Mouse (Mus musculus) hindbrain, embryonic 12.5 days (tissue): ENCODE measurements around the gene Olfr433. TPM values are rescaled to one million over a fixed set of nuclear protein-coding genes. Genes with fewer than 3 reads are reported as not detected.
"Not testable (repeated sequence)": the region's sequence is repeated elsewhere in the genome, so short reads cannot be mapped to it uniquely, and the experiment has no call there.

Experiments used
- ATAC-seq: fragments of 200-750 bp; cut with Nextera tagmentation; 2 replicates; pipeline ENCODE4 v1.8.0; 2017; ENCODE audit warnings: moderate TSS enrichment; ENCODE audit not compliant: low FRiP score
- H3K27ac ChIP-seq: fragments of 300-500 bp; sonication (generic); 2 replicates; pipeline ENCODE4 v1.5.1; 2016; ENCODE audit warnings: mild to moderate bottlenecking
- H3K27me3 ChIP-seq: fragments of 300-500 bp; sonication (generic); 2 replicates; pipeline ENCODE4 v1.6.1; 2016; ENCODE audit warnings: mild to moderate bottlenecking
- H3K36me3 ChIP-seq: fragments of 300-500 bp; sonication (generic); 2 replicates; pipeline ENCODE4 v1.6.1; 2016; ENCODE audit warnings: mild to moderate bottlenecking
- H3K4me1 ChIP-seq: fragments of 300-500 bp; sonication (generic); 2 replicates; pipeline ENCODE4 v1.6.1; 2016
- H3K4me2 ChIP-seq: fragments of 300-500 bp; sonication (generic); replicated peaks from 2 replicates; pipeline ENCODE4 v1.6.1; 2016; ENCODE audit warnings: mild to moderate bottlenecking
- H3K4me3 ChIP-seq: fragments of 300-500 bp; sonication (generic); 2 replicates; pipeline ENCODE4 v1.5.1; 2016; ENCODE audit warnings: mild to moderate bottlenecking
- H3K9ac ChIP-seq: fragments of 300-500 bp; sonication (generic); 2 replicates; pipeline ENCODE4 v1.6.1; 2016; ENCODE audit warnings: mild to moderate bottlenecking, moderate library complexity
- H3K9me3 ChIP-seq: fragments of 300-500 bp; sonication (generic); replicated peaks from 2 replicates; pipeline ENCODE4 v1.6.1; 2016; ENCODE audit warnings: mild to moderate bottlenecking
- WGBS: fragments of 180-500 bp; shearing (Covaris S2); methylation state at CpG from one replicate; pipeline ENCODE4 v1.1.7; 2016; 5-methylcytosine and 5-hydroxymethylcytosine counted together
- polyA plus RNA-seq: library from polyadenylated mRNA; unstranded; fragments of >200 nt; fragmentation: Nextera tagmentation; extraction: Ambion mirVana; gene quantifications from 2 replicates; pipeline ENCODE4 v1.2.1, GENCODE M21; 2016

Olfr433 gene
- polyA plus RNA-seq: not detected in 2 replicates

- Histone ChIP-seq H3K36me3 (no peaks in the 10 kb centered on the region), H3K4me2 (no peak within 1 kb of the TSS), H3K9ac (no peak within 1 kb of the TSS), H3K27me3 (no peaks in the 10 kb centered on the region), H3K4me3 (no peak within 1 kb of the TSS), H3K4me1 (no peaks in the 10 kb centered on the region), H3K27ac (no peak within 1 kb of the TSS), H3K9me3 (no peaks in the 10 kb centered on the region)
- no peak for ATAC-seq
- WGBS: 85% methylated on average over 7 of the region's 7 CpGs
Measured at GRCm38 (mm10) chr1:174040523-174041177, at the start of gene Olfr433. Gene Olfr433 (plus strand): TSS chr1:174040705.

GRCm38 (mm10) chr1:173995003-173995402 is 45.5 kb upstream of the Olfr433 start:
- H3K4me2 ChIP-seq: no peak overlapping the region
- no peak overlapping the region for H3K9ac ChIP-seq
- 89% methylated on average over 4 of the region's 4 CpGs for WGBS
- no peak for ATAC-seq
- H3K27ac ChIP-seq: no peak overlapping the region
- no peaks in the 10 kb centered on the region for H3K9me3 ChIP-seq
- no peaks in the 10 kb centered on the region for H3K36me3 ChIP-seq
- no peaks in the 10 kb centered on the region for H3K4me1 ChIP-seq
- no peak overlapping the region for H3K4me3 ChIP-seq
- no peaks in the 10 kb centered on the region for H3K27me3 ChIP-seq

- 83% methylated on average over 2 of the region's 3 CpGs for WGBS
- not testable (repeated sequence) for H3K4me2 ChIP-seq, H3K4me1 ChIP-seq, H3K9ac ChIP-seq, H3K36me3 ChIP-seq, ATAC-seq, H3K27me3 ChIP-seq, H3K4me3 ChIP-seq, H3K27ac ChIP-seq, H3K9me3 ChIP-seq
Measured at GRCm38 (mm10) chr1:174004352-174005109, 36.0 kb upstream of the Olfr433 start.

GRCm38 (mm10) chr1:174007050-174007449 is 33.5 kb upstream of the Olfr433 start:
- H3K4me1 ChIP-seq, H3K4me3 ChIP-seq, H3K9me3 ChIP-seq, H3K27ac ChIP-seq, H3K9ac ChIP-seq, H3K36me3 ChIP-seq, ATAC-seq, H3K27me3 ChIP-seq, H3K4me2 ChIP-seq: not testable (repeated sequence)

DNA sequence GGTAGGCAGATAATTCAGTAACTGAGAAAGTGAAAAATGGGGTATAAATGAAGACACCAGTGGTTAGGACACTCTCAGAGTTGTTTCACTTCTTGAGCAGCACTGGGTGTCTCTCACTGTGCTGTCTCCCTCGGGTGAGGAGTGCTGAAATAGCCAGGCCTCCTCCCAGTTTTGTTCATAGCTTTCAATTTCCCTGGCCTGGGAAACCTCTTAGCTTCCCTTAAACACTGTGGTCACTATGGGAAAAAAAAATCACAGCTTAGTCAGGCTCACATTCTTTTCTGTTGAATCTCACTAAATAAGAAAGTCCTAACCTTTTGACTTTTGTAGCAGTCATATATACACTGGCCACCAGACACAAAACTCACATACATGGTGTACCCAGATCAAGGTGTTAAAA is 8.8 kb upstream of the Olfr433 start, which contains the start of gene Ifi205:
TSS of gene Ifi205 (minus strand) at position 113 of the 400 bp plus-strand sequence.
- Histone ChIP-seq H3K9me3 (no peaks in the 10 kb centered on the region), H3K27ac (no peak within 1 kb of the TSS), H3K4me3 (no peak within 1 kb of the TSS), H3K4me2 (no peak within 1 kb of the TSS), H3K9ac (no peak within 1 kb of the TSS), H3K4me1 (no peaks in the 10 kb centered on the region), H3K36me3 (no peaks in the 10 kb centered on the region), H3K27me3 (no peaks in the 10 kb centered on the region)
- WGBS: 55% methylated on average over 1 of the region's 1 CpGs
- ATAC-seq: no peak

DNA sequence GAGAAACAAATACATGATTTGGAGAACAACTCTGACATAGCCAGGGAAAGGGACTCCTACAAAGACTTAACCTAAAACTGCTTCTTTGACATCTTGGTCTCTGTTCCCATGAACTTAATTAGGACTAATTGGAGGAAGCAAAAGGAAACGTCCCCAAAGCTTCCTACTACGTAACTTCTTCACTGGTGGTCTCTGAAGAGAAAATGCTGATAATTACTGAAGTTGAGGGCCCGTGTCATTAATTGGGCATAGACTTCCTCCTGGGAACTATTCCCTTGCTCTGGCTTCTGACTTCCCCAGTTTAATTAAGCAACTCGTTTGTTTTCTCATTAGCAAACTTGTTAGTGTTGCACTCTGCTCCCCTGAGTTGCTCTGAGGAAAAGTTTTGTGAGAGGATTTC is 4.7 kb upstream of the Olfr433 start:
- no peak for ATAC-seq
- H3K36me3 ChIP-seq: no peaks in the 10 kb centered on the region
- no peak overlapping the region for H3K9ac ChIP-seq
- no peak overlapping the region for H3K4me2 ChIP-seq
- H3K9me3 ChIP-seq: no peaks in the 10 kb centered on the region
- no peak overlapping the region for H3K27ac ChIP-seq
- no peaks in the 10 kb centered on the region for H3K4me1 ChIP-seq
- H3K27me3 ChIP-seq: no peaks in the 10 kb centered on the region
- 71% methylated on average over 4 of the region's 4 CpGs for WGBS
- no peak overlapping the region for H3K4me3 ChIP-seq

- Histone ChIP-seq H3K4me3 (no peak overlapping the region), H3K4me2 (no peak overlapping the region), H3K36me3 (no peaks in the 10 kb centered on the region), H3K9me3 (no peaks in the 10 kb centered on the region), H3K4me1 (no peaks in the 10 kb centered on the region), H3K27me3 (no peaks in the 10 kb centered on the region), H3K9ac (no peak overlapping the region), H3K27ac (no peak overlapping the region)
- ATAC-seq: no peak
- WGBS: 91% methylated on average over 3 of the region's 3 CpGs
Measured at GRCm38 (mm10) chr1:174038480-174038879, 2.0 kb upstream of the Olfr433 start.

- H3K27ac ChIP-seq, H3K27me3 ChIP-seq, ATAC-seq, H3K36me3 ChIP-seq, H3K9me3 ChIP-seq, H3K4me2 ChIP-seq, H3K9ac ChIP-seq, H3K4me3 ChIP-seq, H3K4me1 ChIP-seq: not testable (repeated sequence)
- 87% methylated on average over 12 of the region's 12 CpGs for WGBS
Measured at GRCm38 (mm10) chr1:174042091-174042884, 1.8 kb downstream of the Olfr433 start.

GRCm38 (mm10) chr1:174044431-174044830 is 3.9 kb downstream of the Olfr433 start:
- no peak for ATAC-seq
- Histone ChIP-seq H3K9ac (no peak overlapping the region), H3K4me2 (no peak overlapping the region), H3K9me3 (no peaks in the 10 kb centered on the region), H3K4me1 (no peaks in the 10 kb centered on the region), H3K27me3 (no peaks in the 10 kb centered on the region), H3K36me3 (no peaks in the 10 kb centered on the region), H3K27ac (no peak overlapping the region), H3K4me3 (no peak overlapping the region)
- 71% methylated on average over 2 of the region's 2 CpGs for WGBS

- H3K27me3 ChIP-seq, ATAC-seq, H3K36me3 ChIP-seq, H3K27ac ChIP-seq, H3K4me3 ChIP-seq, H3K9ac ChIP-seq, H3K4me2 ChIP-seq, H3K4me1 ChIP-seq, H3K9me3 ChIP-seq: not testable (repeated sequence)
- 83% methylated on average over 6 of the region's 6 CpGs for WGBS
Measured at GRCm38 (mm10) chr1:174048227-174048626, 7.7 kb downstream of the Olfr433 start.

DNA sequence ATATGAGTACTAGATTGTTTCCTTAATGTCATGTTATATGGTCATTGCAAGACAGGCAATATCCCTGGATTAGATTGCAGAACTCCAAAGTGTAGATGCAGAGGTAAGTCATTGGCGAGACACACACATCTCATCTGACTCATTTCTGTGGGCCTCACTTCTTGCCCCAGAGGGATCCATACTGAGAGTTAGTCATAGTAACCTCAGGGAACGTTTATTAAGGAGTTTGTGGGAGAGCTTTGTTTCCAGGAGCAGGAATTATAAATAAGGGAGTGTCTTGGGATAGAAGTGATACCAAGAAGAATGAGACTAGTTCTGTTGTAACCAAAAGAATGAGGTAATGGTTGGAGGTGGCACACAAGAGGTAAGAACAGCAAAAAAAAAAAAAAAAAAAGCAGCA is 8.4 kb downstream of the Olfr433 start, which contains the start of gene Olfr432:
TSS of gene Olfr432 (plus strand) at position 313 of the 400 bp plus-strand sequence.
- no peak for ATAC-seq
- WGBS: 83% methylated on average over 2 of the region's 2 CpGs
- Histone ChIP-seq H3K27ac (no peak within 1 kb of the TSS), H3K36me3 (no peaks in the 10 kb centered on the region), H3K27me3 (no peaks in the 10 kb centered on the region), H3K4me1 (no peaks in the 10 kb centered on the region), H3K9me3 (no peaks in the 10 kb centered on the region), H3K9ac (no peak within 1 kb of the TSS), H3K4me2 (no peak within 1 kb of the TSS), H3K4me3 (no peak within 1 kb of the TSS)

- not testable (repeated sequence) for H3K4me1 ChIP-seq, H3K27ac ChIP-seq, H3K36me3 ChIP-seq, ATAC-seq, H3K4me3 ChIP-seq, H3K27me3 ChIP-seq, H3K9ac ChIP-seq, H3K4me2 ChIP-seq, H3K9me3 ChIP-seq
- WGBS: 78% methylated on average over 4 of the region's 4 CpGs
Measured at GRCm38 (mm10) chr1:174049357-174049756, 8.9 kb downstream of the Olfr433 start.
